Mouse (Mus musculus): ENCODE results near the gene Gm7073.
A peak's percentile ranks its signal among the peaks of the same experiment; 100 is the strongest.

Gene Gm7073

GRCm38 (mm10) chrX:60539149-60539548 is at the start of gene Gm7073:
Gene Gm7073 (minus strand): TSS chrX:60539249.
- DNase-seq (ENCODE audit: low spot score), result no peak

DNA sequence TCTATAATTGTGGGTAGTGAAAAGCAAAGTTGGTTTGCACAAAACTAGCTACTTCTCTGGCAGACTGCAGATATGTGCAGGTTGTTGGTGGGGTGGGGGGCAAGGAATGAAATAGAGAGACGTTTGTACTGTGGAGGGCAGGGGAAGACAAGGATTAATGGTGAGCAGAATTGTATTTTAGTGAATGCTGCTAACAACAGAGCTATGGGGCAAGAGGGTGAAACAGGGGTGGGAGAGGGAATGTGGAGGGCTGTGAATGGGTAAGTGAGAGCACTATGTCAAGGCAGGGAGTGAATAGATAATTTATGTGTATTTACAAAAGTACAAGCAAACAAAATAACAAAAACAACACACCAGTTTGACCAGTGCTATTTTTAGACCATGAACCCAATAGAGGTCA is 31.5 kb upstream of the Gm7073 start:
- DNase-seq (ENCODE audit: low spot score), result no peak

- no peak for DNase-seq (ENCODE audit: low spot score)
Observed at GRCm38 (mm10) chrX:60569047-60569446, 30.0 kb upstream of the Gm7073 start.

DNA sequence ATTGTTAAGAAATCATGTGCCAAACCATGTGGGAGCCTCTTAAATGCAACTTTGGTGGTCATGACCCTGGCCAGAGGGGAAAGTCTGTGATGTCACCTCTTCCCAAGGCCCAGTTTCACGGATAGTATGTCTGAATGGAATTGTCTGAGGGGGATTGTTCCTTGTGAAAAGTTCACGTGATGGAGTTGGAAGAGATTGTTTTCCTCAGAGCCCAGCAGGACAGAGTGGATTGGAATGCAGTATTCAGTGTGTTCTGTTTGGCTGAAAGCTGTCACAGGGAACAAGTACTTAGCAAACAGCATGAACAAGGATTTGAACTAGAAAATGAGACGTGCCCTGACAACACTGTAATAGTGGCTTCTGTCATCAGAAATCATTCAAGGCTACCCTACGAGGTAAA is 16.2 kb upstream of the Gm7073 start:
- DNase-seq (ENCODE audit: low spot score), result no peak

GRCm38 (mm10) chrX:60547444-60548304 is 8.6 kb upstream of the Gm7073 start:
- no peak for DNase-seq (ENCODE audit: low spot score)

GRCm38 (mm10) chrX:60547098-60547443 is 8.0 kb upstream of the Gm7073 start:
- DNase-seq (ENCODE audit: low spot score), result no peak

DNA sequence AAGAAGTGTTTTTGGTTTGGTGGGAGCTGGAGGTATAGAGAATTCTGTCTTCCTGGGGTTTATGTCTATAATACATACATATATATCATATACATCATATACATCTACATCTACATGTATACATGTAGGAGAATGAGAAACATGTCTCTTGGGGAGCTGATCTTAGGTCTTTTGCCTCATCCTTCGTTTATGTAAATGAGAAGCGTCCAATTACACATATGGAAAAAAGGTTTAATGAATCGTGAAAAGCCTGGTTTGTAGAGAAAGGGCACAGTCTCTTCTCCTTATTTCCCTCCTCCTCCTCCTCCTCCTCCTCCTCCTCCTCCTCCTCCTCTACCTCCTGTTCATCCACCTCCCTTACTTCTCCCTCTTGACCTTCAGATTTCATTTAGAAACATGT is 6.9 kb upstream of the Gm7073 start:
- DNase-seq (ENCODE audit: low spot score), result no peak

DNA sequence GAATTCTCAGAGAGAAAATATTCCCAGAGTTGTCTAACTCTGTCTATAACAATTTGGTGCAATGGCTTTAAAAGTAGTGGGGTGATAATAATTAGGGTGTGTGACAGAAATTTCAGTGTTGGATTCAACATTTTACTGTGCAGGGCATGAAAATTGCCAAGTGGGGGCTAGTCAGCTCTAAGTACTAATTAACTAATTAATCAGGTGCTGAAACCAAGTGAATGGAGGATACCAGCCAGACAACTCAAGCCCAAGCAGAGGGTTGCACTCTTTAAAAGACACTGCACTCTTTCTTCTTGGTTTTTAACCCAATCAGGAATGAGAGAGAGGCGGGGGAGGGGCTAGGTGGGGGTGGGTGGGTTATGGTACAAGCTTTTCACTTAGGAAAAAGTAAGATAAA is 6.4 kb upstream of the Gm7073 start:
- DNase-seq (ENCODE audit: low spot score), result no peak

DNA sequence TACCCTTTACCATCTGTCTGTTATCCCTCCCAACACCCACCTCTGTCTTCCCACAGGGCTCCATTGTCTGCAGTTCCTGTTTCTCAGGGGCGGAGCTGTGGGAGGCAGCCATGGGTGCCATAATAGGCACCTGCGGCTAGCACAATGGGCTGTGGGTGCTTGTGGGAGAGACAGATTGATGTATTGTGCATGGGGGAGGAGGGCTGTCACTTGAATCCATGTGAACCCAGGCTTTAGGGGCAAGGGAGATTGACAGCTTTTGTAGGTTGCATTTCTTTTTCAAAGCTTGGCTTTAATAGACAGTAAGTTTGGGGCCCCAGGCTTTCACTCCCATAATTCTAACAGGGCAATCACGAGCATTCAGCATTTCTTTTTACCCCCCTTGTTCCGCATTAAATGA is 5.0 kb upstream of the Gm7073 start:
- DNase-seq (ENCODE audit: low spot score), result no peak

- DNase-seq (ENCODE audit: low spot score), result no peak
Observed at GRCm38 (mm10) chrX:60542901-60543300, 3.9 kb upstream of the Gm7073 start.

DNA sequence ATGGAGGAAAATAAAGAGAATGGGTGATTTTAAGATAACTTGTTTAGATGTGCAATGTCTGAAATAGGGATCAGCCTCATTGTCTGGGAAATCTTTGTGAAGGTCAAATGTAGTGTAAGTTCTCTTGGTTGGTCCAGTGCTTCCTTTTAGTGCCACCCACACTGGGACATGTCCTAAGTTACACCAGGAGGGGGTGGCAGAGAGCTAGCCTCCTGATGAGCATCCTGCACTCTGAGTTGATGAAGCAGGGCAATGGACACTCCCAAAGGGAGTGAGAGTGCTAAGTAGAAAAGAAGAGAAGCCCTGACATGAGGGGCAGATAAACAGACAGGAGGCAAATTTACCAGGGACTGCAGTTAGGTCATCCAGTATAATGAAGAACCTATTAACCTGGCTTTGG is 35.1 kb downstream of the Gm7073 start:
- no peak for DNase-seq (ENCODE audit: low spot score)

DNA sequence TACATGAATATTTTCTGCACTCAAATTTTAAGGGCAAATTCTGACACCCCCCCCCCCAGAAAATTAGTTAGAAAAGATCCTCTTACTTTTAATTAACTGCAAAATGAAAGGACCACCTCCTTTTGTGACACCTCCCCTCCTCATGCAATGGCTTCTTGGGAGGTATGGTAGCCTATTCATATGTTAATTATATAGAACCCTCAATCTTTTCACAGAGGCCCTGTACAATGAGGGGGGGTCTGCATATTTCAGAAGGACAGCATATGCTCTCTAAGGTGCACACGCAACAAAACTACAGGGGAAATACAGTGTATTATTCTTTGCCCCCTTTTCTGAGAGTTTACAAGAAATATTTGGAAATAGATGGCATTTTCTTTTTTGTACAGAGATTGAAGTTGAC is 41.3 kb downstream of the Gm7073 start:
- DNase-seq (ENCODE audit: low spot score), result no peak

DNA sequence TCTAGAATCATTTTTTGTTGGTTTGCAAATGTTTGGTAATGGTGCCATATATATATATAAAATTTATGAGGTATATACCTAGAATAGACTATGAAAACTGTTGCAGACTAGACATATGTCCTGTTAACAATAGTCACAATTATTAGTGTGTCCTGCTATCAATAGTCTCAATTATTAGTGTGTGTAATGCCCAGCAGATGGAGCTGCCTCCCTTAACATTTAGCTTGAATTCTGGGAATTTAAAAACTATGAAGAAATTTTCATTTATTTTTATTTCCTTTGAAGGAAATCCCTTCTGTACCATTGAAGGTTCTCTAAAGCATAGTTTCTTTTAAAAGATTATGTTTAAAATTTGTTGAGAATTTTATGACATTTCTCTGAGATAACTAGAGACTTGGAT is 43.7 kb downstream of the Gm7073 start:
- DNase-seq (ENCODE audit: low spot score), result no peak

DNA sequence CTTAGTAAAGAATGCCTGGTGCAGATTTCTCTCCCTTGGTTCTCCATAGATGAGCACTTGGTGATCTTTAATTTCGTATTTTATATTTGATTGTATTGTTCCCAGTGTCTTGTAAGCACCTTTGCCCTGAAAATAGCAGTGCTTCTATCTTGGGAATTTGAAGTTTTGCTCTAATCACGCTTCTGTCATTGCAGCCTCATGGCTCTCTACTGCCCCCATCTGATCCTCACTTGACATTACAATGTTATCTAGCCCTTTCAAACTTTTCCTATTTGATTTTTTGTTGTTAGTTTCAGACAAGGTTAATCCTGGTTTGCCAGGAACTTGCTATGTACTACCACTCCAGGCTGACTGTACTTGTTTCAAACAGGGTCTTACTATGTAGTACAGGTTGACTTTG is 75.3 kb downstream of the Gm7073 start:
- DNase-seq (ENCODE audit: low spot score), result no peak

DNA sequence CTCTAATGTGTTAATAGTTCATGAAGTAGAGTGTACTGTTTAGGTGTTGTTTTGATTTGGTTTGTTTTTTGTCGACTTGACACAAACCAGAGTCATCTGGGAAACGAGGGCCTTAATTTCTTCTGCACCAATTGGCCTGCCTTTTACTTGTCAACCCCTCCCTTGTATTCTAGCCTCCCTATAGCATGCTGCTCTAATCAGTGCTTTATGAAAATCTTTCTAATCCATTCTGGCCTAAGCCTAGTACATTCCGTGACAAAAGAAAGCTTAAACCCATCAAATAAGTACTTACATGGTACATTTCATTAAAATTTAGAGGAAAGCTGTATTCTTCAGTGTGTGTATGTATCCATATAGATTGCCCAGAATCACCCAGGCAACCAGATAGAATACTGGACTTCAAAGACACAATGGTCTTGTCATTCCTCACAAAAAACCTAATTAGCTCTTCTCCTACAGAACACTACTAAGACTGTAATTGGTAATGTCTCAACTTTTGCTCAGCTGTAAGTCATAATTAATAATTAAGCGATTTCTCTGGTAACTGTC is 124.4 kb downstream of the Gm7073 start:
- no peak for DNase-seq (ENCODE audit: low spot score)

DNA sequence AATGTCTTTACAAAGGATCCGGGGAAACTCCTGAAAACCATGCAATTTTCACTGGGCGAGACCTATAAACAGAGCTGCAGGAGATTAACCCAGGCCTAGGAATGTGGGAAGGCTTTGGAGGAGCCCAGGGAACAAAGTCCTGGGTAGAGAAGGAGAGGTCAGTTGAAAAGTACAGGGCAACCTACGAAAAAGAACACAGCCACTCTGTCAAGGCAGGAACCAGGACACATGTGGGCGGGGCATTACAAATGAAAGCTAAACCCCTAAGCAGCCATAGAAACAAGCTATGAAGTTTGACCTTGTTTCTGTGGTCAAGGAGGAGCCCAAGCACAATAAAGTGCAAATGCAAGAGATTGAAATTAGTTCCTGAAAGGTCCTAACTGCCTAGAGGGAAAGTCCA is 133.4 kb downstream of the Gm7073 start:
- DNase-seq (ENCODE audit: low spot score), result no peak

DNA sequence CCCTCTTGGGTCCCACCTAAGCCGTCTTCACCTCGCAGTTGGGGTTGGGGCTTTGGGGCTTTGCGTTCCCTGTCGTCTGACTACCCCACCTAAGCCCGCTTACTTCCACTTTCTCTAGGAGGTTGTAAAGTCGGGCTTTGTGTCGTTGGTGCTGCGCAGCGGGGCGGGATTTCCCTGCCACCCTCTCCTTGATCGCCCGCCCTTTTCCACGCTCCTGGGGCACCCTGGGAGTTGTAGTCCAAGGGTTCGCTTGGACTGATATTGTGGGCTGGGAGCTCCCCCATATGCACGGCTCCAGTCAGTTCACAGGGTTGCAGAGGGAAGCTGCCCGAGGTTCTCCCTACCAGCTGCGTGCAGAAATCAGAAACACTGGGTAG is 134.4 kb downstream of the Gm7073 start:
- DNase-seq (ENCODE audit: low spot score), result peak; percentile 36

DNA sequence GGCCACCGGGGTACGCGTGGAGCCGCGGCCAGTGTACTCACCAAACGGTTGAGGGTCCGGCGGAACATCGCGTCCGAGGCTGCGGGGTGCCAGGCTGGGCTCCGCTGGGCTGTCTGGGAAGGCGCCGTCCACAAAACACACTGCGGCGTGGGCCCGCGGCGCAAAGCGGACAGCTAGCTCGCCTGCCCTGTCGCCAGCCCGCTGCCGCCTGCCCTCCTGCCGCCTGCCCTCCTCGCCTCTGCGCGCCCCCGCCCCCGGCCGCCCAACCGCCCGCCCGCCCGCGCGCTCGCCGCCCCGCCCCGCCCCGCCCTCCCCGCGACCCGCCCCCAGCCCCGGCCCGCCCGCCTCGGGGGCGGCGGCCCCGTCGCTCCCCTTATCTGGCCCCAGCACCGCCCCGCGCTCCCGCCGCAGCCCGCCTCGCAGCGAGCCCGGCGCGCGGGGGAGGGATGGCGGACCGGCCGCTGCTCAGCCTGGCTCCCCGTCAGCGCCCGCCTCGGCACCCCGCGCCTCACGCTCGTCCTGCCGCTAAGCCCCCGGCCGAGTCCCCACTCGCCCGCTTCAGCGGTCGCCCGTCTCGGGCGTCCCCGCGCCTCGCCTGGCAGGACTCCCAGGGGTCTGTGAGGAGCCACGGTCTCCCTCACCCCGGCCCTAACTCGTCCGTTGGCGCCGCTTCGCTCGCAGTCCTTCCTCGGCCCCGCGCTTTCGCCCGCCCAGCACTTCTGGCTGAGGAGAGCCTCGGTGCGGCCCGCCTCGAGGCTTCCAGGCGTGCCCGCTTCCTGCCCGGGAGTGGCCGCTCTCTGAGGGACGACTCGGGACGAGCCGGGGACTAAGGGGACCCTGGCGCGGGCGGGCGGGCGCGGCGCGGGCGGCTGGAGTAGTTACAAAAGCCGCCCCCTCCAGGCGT is 135.0 kb downstream of the Gm7073 start:
- DNase-seq (ENCODE audit: low spot score), result peak; percentile 10

DNA sequence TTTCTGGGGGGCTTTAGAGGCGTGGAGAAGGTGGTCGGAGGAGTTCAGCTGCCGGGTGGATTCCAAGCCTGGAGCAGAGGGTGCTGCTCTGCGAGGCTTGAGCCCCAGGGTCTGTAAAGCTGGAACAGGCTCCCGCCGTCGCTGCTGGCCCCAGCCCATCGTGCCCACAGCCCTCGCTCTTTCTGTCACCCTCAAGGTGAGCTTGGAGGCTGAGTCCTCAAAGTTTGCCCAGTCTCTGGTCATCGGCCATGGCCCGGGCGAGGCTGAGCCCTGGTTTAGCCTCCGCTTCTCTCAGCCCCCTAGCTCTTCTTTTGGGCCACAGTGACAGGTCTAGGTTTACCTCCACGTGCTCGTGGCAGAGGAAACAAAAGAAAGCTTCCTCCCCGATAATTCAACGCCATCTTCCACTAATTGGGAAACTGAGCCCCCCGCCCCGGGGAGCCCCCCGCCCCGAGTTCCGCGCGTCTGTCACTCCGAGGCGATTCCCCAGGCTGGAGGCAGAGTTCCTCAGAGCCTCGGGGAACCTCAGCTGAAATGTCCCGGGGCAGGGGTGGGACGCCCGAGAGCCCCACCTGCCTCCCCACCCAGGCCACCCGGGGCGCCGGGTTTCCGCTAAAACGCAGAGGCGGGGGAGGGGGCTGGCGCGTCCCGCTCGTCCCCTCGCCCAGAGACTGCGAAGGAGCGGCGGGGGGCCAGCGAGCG is 135.8 kb downstream of the Gm7073 start:
- DNase-seq (ENCODE audit: low spot score), result no peak

DNA sequence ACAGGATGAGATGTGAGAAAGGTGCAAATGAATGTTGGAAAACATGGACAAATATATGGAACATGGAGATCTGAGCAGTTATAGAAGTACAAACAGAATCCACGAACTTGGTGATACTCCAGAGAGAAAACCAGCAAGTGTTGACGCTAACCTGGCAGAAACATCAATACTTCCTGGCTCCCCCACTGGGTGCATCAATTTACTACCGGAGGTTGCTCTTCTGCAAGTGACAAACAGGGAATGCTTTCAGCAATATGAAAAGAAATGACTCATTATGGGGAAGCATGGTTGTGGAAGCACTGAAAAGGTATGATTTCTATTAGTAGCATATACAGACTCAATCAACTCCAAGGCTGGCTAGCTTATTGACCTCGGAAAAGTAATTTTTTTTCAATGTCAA is 144.8 kb downstream of the Gm7073 start:
- DNase-seq (ENCODE audit: low spot score), result no peak

DNA sequence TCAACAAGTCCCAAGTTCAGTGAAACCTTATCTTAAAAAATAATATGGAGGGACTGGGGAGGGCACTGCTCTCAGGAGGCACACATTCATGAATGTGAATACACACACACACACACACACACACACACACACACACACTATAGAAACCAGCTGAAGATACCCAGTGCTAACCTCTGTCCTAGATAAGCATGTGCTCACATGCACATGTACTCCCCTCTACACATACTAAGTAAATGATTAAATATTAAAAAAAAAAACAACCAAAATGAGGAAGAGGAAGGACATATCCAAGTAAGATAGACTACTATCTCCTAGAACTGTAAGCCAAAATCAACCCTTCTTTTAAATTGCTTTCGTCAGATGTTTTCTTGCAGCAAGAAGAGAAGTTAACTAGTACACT is 152.2 kb downstream of the Gm7073 start:
- no peak for DNase-seq (ENCODE audit: low spot score)

All from urinary bladder, postnatal 10 days (tissue).